Mouse (Mus musculus): ENCODE measurements around the gene Mgll. TPM values are rescaled to one million over a fixed set of nuclear protein-coding genes. Genes with fewer than 3 reads are reported as not detected.

Mgll gene
- total RNA-seq (2021), result 100 to 1,000 TPM; 113 to 133 TPM

GRCm38 (mm10) chr6:88724313-88725195 is at the start of gene Mgll:
TSS of gene Mgll (plus strand) at chr6:88724412.
- intact Hi-C loops (cut with DNase I), result loop anchor here (5.0 kb wide), 2 partner anchors 97 to 137 kb away; no protein-coding TSS in a partner anchor
- peak; percentile 80 to 83 for DNase-seq

GRCm38 (mm10) chr6:88675815-88676214 is 48.4 kb upstream of the Mgll start:
- intact Hi-C loops (cut with DNase I), result no loop called here
- DNase-seq, result no peak

- intact Hi-C loops (cut with DNase I), result no loop called here
- DNase-seq, result no peak
Measured at GRCm38 (mm10) chr6:88676753-88677736, 47.2 kb upstream of the Mgll start.

GRCm38 (mm10) chr6:88677738-88678137 is 46.5 kb upstream of the Mgll start:
- DNase-seq, result no peak
- intact Hi-C loops (cut with DNase I), result no loop called here

GRCm38 (mm10) chr6:88681026-88681425 is 43.2 kb upstream of the Mgll start:
- no peak for DNase-seq
- intact Hi-C loops (cut with DNase I), result no loop called here

- intact Hi-C loops (cut with DNase I), result no loop called here
- DNase-seq, result no peak
Measured at GRCm38 (mm10) chr6:88683380-88684053, 40.7 kb upstream of the Mgll start.

- DNase-seq, result no peak
- intact Hi-C loops (cut with DNase I), result no loop called here
Measured at GRCm38 (mm10) chr6:88688171-88688570, 36.0 kb upstream of the Mgll start.

GRCm38 (mm10) chr6:88688712-88689111 is 35.5 kb upstream of the Mgll start:
- no peak for DNase-seq
- intact Hi-C loops (cut with DNase I), result no loop called here

- DNase-seq, result no peak
- intact Hi-C loops (cut with DNase I), result loop anchor here (5.0 kb wide), 1 partner anchor 402 kb away; no protein-coding TSS in a partner anchor
Measured at GRCm38 (mm10) chr6:88690211-88690610, 34.0 kb upstream of the Mgll start.

GRCm38 (mm10) chr6:88691361-88691760 is 32.9 kb upstream of the Mgll start:
- DNase-seq, result no peak
- intact Hi-C loops (cut with DNase I), result loop anchor here (5.0 kb wide), 1 partner anchor 401 kb away; no protein-coding TSS in a partner anchor

GRCm38 (mm10) chr6:88702887-88703286 is 21.3 kb upstream of the Mgll start:
- DNase-seq, result no peak

GRCm38 (mm10) chr6:88703731-88704130 is 20.5 kb upstream of the Mgll start:
- intact Hi-C loops (cut with DNase I), result no loop called here
- no peak for DNase-seq

More at GRCm38 (mm10) chr6:88702887-88703286, 21.3 kb upstream of the Mgll start:
- intact Hi-C loops (cut with DNase I), result no loop called here

- no peak for DNase-seq
- intact Hi-C loops (cut with DNase I), result no loop called here
Measured at GRCm38 (mm10) chr6:88708401-88709278, 15.6 kb upstream of the Mgll start.

GRCm38 (mm10) chr6:88709279-88709575 is 15.0 kb upstream of the Mgll start:
- intact Hi-C loops (cut with DNase I), result no loop called here
- no peak for DNase-seq

- intact Hi-C loops (cut with DNase I), result loop anchor here (5.0 kb wide), 1 partner anchor 124 kb away; no protein-coding TSS in a partner anchor
- no peak for DNase-seq
Measured at GRCm38 (mm10) chr6:88711313-88711712, 12.9 kb upstream of the Mgll start.

- intact Hi-C loops (cut with DNase I), result loop anchor here (5.0 kb wide), 1 partner anchor 125 kb away; no protein-coding TSS in a partner anchor
Measured at GRCm38 (mm10) chr6:88712083-88712482, 12.1 kb upstream of the Mgll start.

GRCm38 (mm10) chr6:88713320-88713719 is 10.9 kb upstream of the Mgll start:
- DNase-seq, result no peak
- intact Hi-C loops (cut with DNase I), result loop anchor here (5.0 kb wide), 1 partner anchor 126 kb away; no protein-coding TSS in a partner anchor

More at GRCm38 (mm10) chr6:88712083-88712482, 12.1 kb upstream of the Mgll start:
- no peak for DNase-seq

GRCm38 (mm10) chr6:88714200-88714674 is 10.0 kb upstream of the Mgll start:
- DNase-seq, result no peak
- intact Hi-C loops (cut with DNase I), result loop anchor here (5.0 kb wide), 1 partner anchor 127 kb away; no protein-coding TSS in a partner anchor

GRCm38 (mm10) chr6:88715378-88715781 is 8.8 kb upstream of the Mgll start:
- intact Hi-C loops (cut with DNase I), result no loop called here
- DNase-seq, result no peak

All from heart, postnatal 36 days (tissue).